Mouse (Mus musculus): ENCODE results near the gene Snapc3.

DNA sequence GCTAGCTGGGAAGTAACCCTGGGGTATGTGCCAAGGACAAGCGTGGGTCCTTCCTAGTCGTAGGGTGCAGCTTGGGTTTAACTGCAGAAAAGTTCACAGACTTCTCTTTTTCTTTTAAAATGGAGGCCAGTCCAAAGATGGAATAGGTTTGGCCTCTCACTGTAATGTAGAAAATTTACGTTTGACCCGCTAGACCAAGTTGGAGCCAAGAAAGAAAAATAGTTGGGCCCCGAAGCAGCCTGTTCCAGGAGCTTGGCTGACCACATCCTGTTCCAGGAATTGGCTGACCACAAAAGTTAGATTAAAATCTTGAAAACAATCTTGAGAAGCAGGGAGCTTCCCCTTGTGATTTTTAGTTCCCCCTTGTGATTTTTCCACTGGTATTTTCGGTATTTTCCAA, 9.8 kb upstream of the Snapc3 start:
- TF ChIP-seq EP300 (optimal IDR thresholded peaks at IDR 0.05), result no peak
- TF ChIP-seq CTCF (IDR thresholded peaks at IDR 0.05; ENCODE audit: low read depth), result no peak

All from stomach, postnatal 0 days (tissue).